Mouse (Mus musculus): ENCODE data around the gene Msantd1. TPM values are rescaled to one million over a fixed set of nuclear protein-coding genes. Genes with fewer than 3 reads are reported as not detected.

The Msantd1 gene
- total RNA-seq, 2 experiments from 2014 or later = 0.34 to 0.50 TPM

DNA sequence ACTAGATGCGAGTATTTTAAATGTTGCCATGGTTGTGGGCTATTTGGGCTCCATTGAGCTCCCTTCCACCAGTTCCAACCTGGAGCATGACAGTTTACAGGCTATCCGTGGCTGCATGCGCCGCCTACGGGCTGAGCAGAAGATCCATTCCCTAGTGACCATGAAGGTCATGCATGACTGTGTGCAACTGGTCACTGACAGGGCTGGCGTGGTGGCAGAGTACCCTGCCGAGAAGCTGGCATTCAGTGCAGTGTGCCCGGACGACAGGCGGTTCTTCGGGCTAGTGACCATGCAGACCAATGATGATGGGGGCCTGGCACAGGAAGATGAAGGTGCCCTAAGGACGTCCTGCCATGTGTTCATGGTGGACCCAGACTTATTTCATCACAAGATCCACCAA is 57.7 kb downstream of the Msantd1 start:
- no peak for DNase-seq (ENCODE audit: low spot score)

DNA sequence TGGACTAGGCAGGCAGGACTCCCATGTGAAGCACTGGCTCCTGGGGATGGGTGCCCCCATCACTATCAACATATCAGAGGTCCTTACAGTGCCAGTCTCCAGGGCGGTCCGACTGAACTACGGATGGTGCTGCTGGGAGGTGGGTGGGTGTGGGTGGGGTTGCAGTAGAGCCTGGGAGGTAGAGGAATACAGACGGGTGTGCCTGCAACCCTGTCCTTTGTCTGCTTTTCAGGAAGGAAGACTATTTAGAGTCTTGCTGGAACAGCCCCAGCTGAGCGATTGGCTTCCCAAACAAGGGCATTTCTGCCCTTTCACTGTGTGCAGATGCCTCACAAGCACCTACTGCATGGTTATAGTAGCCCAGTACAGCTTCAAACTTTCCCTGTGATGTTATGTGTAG is 60.6 kb downstream of the Msantd1 start:
- DNase-seq (ENCODE audit: low spot score) = no peak

DNA sequence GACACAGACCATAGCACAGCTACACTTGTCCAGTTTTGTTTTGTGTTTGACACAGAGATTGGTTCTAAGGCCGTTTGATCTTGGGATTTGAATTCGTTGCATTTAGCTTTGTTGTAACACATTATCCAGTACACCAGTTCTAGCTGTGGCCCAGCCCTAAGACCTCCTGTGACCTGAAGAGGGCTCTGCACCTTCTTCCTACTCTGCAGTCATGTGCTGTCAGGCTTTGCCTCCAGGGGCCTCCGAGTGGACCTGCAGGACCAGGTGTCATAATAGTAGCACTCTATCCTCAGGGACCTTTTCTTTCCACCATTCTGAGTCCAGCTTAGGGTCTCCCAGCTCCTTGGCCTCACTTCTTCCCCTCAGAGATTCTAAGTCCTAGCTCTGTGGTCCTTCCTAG is 64.7 kb downstream of the Msantd1 start:
- no peak for DNase-seq (ENCODE audit: low spot score)

Other genes with a start within 250 kb of the Msantd1 start
- 10 to 100 TPM; 16.4 TPM for gene Nop14, start 247.9 kb upstream of the Msantd1 start, total RNA-seq (2021)
- 1 to 10 TPM; 1.4 to 2.1 TPM for gene Grk4, start 247.6 kb upstream of the Msantd1 start, total RNA-seq (2021)
- gene Htt, start 146.3 kb upstream of the Msantd1 start, total RNA-seq (2021) = 1 to 10 TPM; 6.6 to 7.0 TPM
- 1 to 10 TPM; 2.1 to 2.3 TPM for gene Rgs12, start 41.4 kb downstream of the Msantd1 start, total RNA-seq (2021)
- gene Hgfac, start 133.5 kb downstream of the Msantd1 start, total RNA-seq (2021) = under 1 TPM in 1 of 2 experiments, not detected in 1; 0.57 TPM
- gene Dok7, start 148.8 kb downstream of the Msantd1 start, total RNA-seq (2021) = 10 to 100 TPM; 17.5 to 20.0 TPM
- gene Lrpap1, start 197.8 kb downstream of the Msantd1 start, total RNA-seq (2021) = 10 to 100 TPM; 27.2 to 27.9 TPM